Mouse (Mus musculus): ENCODE results near the gene Il17d.

DNA sequence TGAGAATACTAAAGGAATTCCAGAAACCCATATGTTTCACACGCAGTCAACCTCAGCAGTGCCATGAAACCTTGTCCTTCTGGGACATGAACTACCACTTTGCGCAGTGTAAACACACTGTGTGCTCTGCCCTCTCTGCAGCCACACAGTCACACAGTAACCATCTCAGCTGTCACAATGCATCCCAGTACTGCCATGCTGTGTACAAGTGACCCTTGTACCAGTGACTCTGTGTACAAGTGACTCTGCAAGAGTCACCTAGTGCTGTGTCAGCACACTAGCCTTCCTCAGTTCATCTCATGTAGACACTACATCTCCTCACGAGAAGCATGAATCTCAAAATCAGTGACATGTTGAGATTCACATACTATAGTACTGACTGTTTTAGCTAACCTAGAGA, 8.0 kb downstream of the Il17d start:
- TF ChIP-seq CTCF (IDR thresholded peaks at IDR 0.05; ENCODE audit: control insufficient read depth, insufficient read depth, insufficient read length): no peak
- no peak for TF ChIP-seq FOSL1 (IDR thresholded peaks at IDR 0.05; ENCODE audit: insufficient read depth, low read length, poor library complexity, severe bottlenecking)
- no peak for TF ChIP-seq MAX (IDR thresholded peaks at IDR 0.05)
- no peak for TF ChIP-seq USF1 (IDR thresholded peaks at IDR 0.05; ENCODE audit: low read depth)
- TF ChIP-seq MYOG (IDR thresholded peaks at IDR 0.05; ENCODE audit: control insufficient read depth, extremely low read depth, insufficient read length): no peak
- TF ChIP-seq CEBPB (IDR thresholded peaks at IDR 0.05; ENCODE audit: low read depth): no peak
- no peak for TF ChIP-seq MYOD1 (IDR thresholded peaks at IDR 0.05; ENCODE audit: control insufficient read depth, insufficient read length, low read depth)
